Mouse (Mus musculus) E14TG2a.4 (cell line): ENCODE results near the gene Pcdh9.

ENCODE experiments used
- CTCF ChIP-seq: conservative IDR thresholded peaks from 2 replicates; pipeline ENCODE4 v1.5.1; 2014; ENCODE audit warnings: low read length
- NANOG ChIP-seq: IDR thresholded peaks from 2 replicates; pipeline ENCODE4 v1.6.1; 2014; ENCODE audit warnings: borderline replicate concordance, low read length, mixed read lengths
- POU5F1 ChIP-seq: IDR thresholded peaks from 2 replicates; pipeline ENCODE4 v1.6.1; 2014; ENCODE audit warnings: low read length, borderline replicate concordance

DNA sequence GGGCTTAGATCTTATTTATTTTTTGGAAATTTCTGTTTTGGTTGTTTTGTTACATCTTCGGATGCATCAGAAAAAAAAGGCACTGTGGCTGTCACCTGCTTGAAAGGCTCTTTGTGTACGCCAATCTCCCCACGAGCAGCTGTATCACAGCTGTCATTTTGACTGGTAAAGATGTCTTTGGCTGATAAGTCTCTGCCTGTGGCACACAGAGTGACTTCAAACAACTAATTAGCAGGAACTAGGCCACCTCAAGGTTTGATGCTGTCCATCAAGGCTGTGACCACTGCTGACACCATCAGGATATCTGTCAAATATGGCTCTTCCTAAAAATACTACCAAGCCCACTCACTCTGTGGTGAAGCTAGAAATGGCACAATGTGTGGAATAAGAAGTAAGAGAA is 336.7 kb downstream of the Pcdh9 start:
- TF ChIP-seq CTCF, result no peak
- TF ChIP-seq NANOG, result no peak
- TF ChIP-seq POU5F1, result no peak
